Mouse (Mus musculus): ENCODE measurements at regions not wholly inside any gene's neighbourhood (a gene's known extent, or its start where the extent isn't known, plus 50 kb on each side); places are given as distances from the start of the nearest gene placed in this dataset.

GRCm38 (mm10) chr1:55863113-55863512, 457.4 kb downstream of the Plcl1 start:
- intact Hi-C loops (cut with DNase I) = no loop called here
- Histone ChIP-seq H3K27ac (no peak overlapping the region), H3K4me3 (no peak overlapping the region)
- no peak for TF ChIP-seq CTCF (IDR thresholded peaks at IDR 0.05)
- DNase-seq = no peak

DNA sequence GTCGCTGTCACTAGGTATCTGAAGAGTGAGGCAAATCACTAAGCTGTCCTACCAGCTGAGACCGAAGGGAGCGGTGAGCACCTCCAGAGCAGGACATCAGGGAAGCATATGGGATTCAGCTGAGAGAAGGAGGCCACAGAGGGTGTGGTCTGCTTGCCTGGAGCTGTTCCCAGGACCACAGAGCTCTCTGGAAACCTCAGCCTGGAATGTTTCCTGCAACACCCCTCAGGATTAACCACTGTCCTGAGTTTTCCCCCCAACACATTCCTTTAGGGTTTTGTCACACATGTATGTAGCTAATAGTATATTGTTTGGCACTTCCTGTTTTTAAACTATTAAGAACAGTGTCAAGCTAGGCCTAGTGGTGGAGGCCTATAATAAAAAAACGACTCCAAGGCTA, 459.6 kb downstream of the Plcl1 start:
- intact Hi-C loops (cut with DNase I) = no loop called here
- Histone ChIP-seq H3K27ac (no peak overlapping the region), H3K4me3 (no peak overlapping the region)
- TF ChIP-seq CTCF (IDR thresholded peaks at IDR 0.05) = no peak
- DNase-seq = no peak

- TF ChIP-seq CTCF (IDR thresholded peaks at IDR 0.05) = no peak
- intact Hi-C loops (cut with DNase I) = no loop called here
- H3K27ac ChIP-seq = no peak overlapping the region
- H3K4me3 ChIP-seq = no peak overlapping the region
- no peak for DNase-seq
These were observed 461.0 kb downstream of the Plcl1 start for GRCm38 (mm10) chr1:55866677-55867076.

GRCm38 (mm10) chr1:55873583-55873982, 467.9 kb downstream of the Plcl1 start:
- H3K4me3 ChIP-seq = no peak overlapping the region
- intact Hi-C loops (cut with DNase I) = loop anchor here (5.0 kb wide), 1 partner anchor 636 kb away; the partner anchor contains the start of gene Mars2
- no peak overlapping the region for H3K27ac ChIP-seq
- no peak for DNase-seq
- TF ChIP-seq CTCF (IDR thresholded peaks at IDR 0.05) = no peak

- intact Hi-C loops (cut with DNase I) = loop anchor here (2.0 to 5.0 kb wide), 2 partner anchors 470 to 637 kb away; partner anchors contain the start of genes Mars2 and Plcl1
- peak; percentile 73 for DNase-seq
- Histone ChIP-seq H3K4me3 (no peak overlapping the region), H3K27ac (no peak overlapping the region)
- TF ChIP-seq CTCF (IDR thresholded peaks at IDR 0.05) = peak; percentile 90
These were observed 468.6 kb downstream of the Plcl1 start for GRCm38 (mm10) chr1:55874143-55874867.

DNA sequence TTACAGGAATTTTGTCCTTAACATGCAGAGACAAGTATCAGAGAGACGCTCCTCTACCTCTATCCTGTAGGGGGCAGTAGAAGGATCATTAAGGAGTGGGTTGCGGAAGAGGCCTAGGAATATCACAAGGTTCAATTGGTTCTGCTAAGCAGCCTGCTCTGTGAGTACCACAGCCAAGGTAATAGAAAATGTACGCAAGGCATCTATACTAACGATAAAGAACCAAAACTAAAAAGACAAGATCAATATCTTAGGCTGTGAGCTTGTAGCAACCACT, 469.1 kb downstream of the Plcl1 start:
- DNase-seq = no peak
- H3K27ac ChIP-seq = no peak overlapping the region
- peak; percentile 51 for TF ChIP-seq CTCF (IDR thresholded peaks at IDR 0.05)
- no peak overlapping the region for H3K4me3 ChIP-seq
- intact Hi-C loops (cut with DNase I) = loop anchor here (2.0 to 5.0 kb wide), 2 partner anchors 470 to 638 kb away; partner anchors contain the start of genes Mars2 and Plcl1

DNA sequence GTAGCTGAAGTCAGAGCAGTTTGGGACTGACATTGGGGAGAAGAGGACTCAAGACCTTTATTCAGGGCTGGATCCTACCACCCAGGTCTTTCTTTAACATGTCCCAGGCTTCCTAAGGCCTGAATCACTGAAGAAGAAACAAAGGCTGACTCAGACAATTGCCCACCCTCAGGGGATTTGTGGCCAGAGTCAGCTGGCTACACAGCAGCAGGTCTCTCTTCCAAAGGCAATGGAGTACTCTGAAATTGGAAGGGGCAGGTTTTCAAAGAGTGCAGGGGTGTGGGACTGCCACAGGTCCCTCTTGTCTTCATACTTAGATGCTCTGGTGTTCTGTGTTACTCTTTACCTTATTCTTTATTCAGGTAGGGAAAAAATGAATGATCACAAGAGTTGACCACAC, 478.9 kb downstream of the Plcl1 start:
- Histone ChIP-seq H3K27ac (no peak overlapping the region), H3K4me3 (no peak overlapping the region)
- no peak for DNase-seq
- intact Hi-C loops (cut with DNase I) = no loop called here
- no peak for TF ChIP-seq CTCF (IDR thresholded peaks at IDR 0.05)

DNA sequence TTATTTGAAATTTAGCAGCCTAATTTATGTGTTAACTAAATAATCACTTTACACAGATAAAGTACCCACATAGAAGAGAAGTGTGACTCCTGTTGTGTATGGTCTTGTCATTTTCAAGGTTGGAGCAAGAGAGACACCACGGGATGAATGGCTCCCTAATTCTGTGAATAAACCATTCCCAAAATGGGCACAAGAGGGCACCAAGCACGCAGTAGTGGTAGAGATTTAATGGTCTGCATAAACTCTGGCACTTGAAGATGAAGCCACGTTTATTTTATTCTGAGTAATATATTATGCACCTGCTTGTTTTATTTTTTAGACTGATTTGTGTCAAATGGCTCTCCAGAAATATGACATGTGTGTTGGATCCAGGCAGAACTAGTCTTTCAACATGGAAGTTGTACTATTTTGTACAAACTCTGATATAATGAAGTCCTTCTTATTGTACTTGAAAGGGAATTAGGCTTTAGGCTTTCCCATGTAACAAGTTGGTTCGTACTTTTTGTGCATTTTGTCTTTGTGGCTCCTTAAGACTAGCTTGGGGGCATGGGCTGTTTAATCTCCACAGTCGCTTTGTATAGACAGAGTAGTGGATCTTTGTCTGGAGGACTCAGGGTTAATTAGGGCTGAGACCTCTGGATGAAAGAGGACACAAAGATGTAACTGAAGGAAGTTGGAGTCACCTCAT, 480.8 kb downstream of the Plcl1 start:
- peak; percentile 63 for TF ChIP-seq CTCF (IDR thresholded peaks at IDR 0.05)
- no peak overlapping the region for H3K27ac ChIP-seq
- no peak overlapping the region for H3K4me3 ChIP-seq
- DNase-seq = no peak
- intact Hi-C loops (cut with DNase I) = loop anchor here (5.0 kb wide), 1 partner anchor 1321 kb away; no protein-coding TSS in a partner anchor

- TF ChIP-seq CTCF (IDR thresholded peaks at IDR 0.05) = no peak
- no peak for DNase-seq
- no peak overlapping the region for H3K27ac ChIP-seq
- intact Hi-C loops (cut with DNase I) = loop anchor here (5.0 kb wide), 1 partner anchor 1320 kb away; no protein-coding TSS in a partner anchor
- H3K4me3 ChIP-seq = no peak overlapping the region
These were observed 481.7 kb downstream of the Plcl1 start for GRCm38 (mm10) chr1:55887386-55887785.

- Histone ChIP-seq H3K4me3 (peak overlapping the region; percentile 30), H3K27ac (no peak overlapping the region)
- no peak for DNase-seq
- intact Hi-C loops (cut with DNase I) = loop anchor here (5.0 kb wide), 1 partner anchor 1318 kb away; no protein-coding TSS in a partner anchor
- no peak for TF ChIP-seq CTCF (IDR thresholded peaks at IDR 0.05)
These were observed 483.1 kb downstream of the Plcl1 start for GRCm38 (mm10) chr1:55888711-55889366.

DNA sequence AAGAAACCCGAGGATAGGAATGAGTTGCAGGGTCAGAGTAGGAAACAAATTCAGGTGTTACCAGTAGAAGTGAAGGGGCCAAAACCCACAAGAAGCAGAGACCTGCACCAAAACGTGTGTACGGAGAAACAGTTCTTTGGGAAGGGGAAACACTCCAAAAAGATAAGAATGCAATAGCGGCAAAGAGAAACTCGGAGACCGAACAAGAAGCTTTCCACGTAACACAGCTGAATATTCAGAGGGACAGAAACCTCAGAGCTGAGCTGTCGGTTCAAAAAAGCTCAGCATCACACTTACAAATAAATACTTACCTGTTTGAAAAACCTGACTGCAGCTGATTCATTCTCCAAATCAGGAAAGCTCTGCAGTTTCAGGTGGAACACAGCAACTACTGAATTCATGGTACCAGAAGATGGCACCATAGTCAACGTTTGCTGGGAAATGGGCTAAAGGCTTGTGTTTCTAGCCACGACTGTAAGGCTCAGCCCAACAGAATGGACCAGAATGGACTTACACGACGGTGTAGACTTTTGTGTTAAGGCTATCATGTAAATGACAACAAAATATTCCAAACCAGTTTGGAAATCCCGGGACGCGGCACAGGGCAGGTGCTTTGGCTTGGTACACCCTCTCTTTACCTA, 484.9 kb downstream of the Plcl1 start:
- intact Hi-C loops (cut with DNase I) = no loop called here
- Histone ChIP-seq H3K4me3 (no peak overlapping the region), H3K27ac (no peak overlapping the region)
- TF ChIP-seq CTCF (IDR thresholded peaks at IDR 0.05) = peak; percentile 24; the same call in 1 of the 2 replicates
- DNase-seq = no peak

GRCm38 (mm10) chr1:55891894-55892293, 486.2 kb downstream of the Plcl1 start:
- intact Hi-C loops (cut with DNase I) = no loop called here
- no peak for TF ChIP-seq CTCF (IDR thresholded peaks at IDR 0.05)
- H3K4me3 ChIP-seq = no peak overlapping the region
- H3K27ac ChIP-seq = no peak overlapping the region
- no peak for DNase-seq
